Mouse (Mus musculus) adrenal gland, adult 10 weeks (tissue): ENCODE results near the gene Olfr714. TPM values are rescaled to one million over a fixed set of nuclear protein-coding genes. Genes with fewer than 3 reads are reported as not detected.

ENCODE experiments used
- polyA plus RNA-seq: library from polyadenylated mRNA; stranded (reverse); fragments of 350-450 nt; fragmentation: Illumina TruSeq; extraction: RNeasy Lipid Tissue Mini Kit (QIAGEN cat#74804); gene quantifications from one replicate; pipeline ENCODE4 v1.2.3, GENCODE M21; 2014; ENCODE audit warnings: low read depth, low replicate concordance

Olfr714 gene
- polyA plus RNA-seq, result not detected

GRCm38 (mm10) chr7:107070681-107071080 lies at the start of gene Olfr714:
Gene Olfr714 (plus strand): TSS chr7:107070981.

GRCm38 (mm10) chr7:107030874-107031273 lies 39.9 kb upstream of the Olfr714 start, which contains the start of gene Olfr713:
Gene Olfr713 (plus strand): TSS chr7:107031174.

GRCm38 (mm10) chr7:107092920-107093319 lies 22.1 kb downstream of the Olfr714 start, which contains the start of gene Olfr17:
Gene Olfr17 (plus strand): TSS chr7:107093220.

GRCm38 (mm10) chr7:107110269-107110668 lies 39.5 kb downstream of the Olfr714 start, which contains the start of gene Olfr715b:
Gene Olfr715b (minus strand): TSS chr7:107110369.

Other genes with a start within 250 kb of the Olfr714 start
- not detected for gene Olfr702, start 237.1 kb upstream of the Olfr714 start, polyA plus RNA-seq
- not detected for gene Olfr703, start 227.6 kb upstream of the Olfr714 start, polyA plus RNA-seq
- gene Olfr704, start 207.8 kb upstream of the Olfr714 start, polyA plus RNA-seq, result not detected
- not detected for gene Olfr705, start 194.1 kb upstream of the Olfr714 start, polyA plus RNA-seq
- not detected for gene Olfr706, start 182.8 kb upstream of the Olfr714 start, polyA plus RNA-seq
- not detected for gene Olfr707, start 169.7 kb upstream of the Olfr714 start, polyA plus RNA-seq
- gene Olfr1532-ps1, start 163.0 kb upstream of the Olfr714 start, polyA plus RNA-seq, result not detected
- gene Olfr709-ps1, start 138.8 kb upstream of the Olfr714 start, polyA plus RNA-seq, result not detected
- gene Olfr710, start 122.7 kb upstream of the Olfr714 start, polyA plus RNA-seq, result not detected
- not detected for gene Olfr6, start 107.0 kb upstream of the Olfr714 start, polyA plus RNA-seq
- gene Olfr711, start 95.5 kb upstream of the Olfr714 start, polyA plus RNA-seq, result not detected
- not detected for gene Olfr2, start 64.9 kb upstream of the Olfr714 start, polyA plus RNA-seq
- not detected for gene Olfr713, start 39.8 kb upstream of the Olfr714 start, polyA plus RNA-seq
- not detected for gene Olfr17, start 22.2 kb downstream of the Olfr714 start, polyA plus RNA-seq
- gene Olfr715b, start 39.4 kb downstream of the Olfr714 start, polyA plus RNA-seq, result not detected
- gene Olfr715, start 60.1 kb downstream of the Olfr714 start, polyA plus RNA-seq, result not detected
- not detected for gene Olfr716, start 67.3 kb downstream of the Olfr714 start, polyA plus RNA-seq
- gene Nlrp14, start 96.0 kb downstream of the Olfr714 start, polyA plus RNA-seq, result not detected
- gene Rbmxl2, start 138.5 kb downstream of the Olfr714 start, polyA plus RNA-seq, result not detected